Mouse (Mus musculus): ENCODE measurements around the gene Gm39566. TPM values are rescaled to one million over a fixed set of nuclear protein-coding genes. Genes with fewer than 3 reads are reported as not detected.

Gene Gm39566
- polyA plus RNA-seq, 1 experiment from 2014 or later = not detected

- H3K27ac ChIP-seq (ENCODE audit: low read length) = peak overlapping the region; percentile 18; the same call in 1 of the 2 replicates
- peaks cover 34% of the 10 kb centered on the region for H3K36me3 ChIP-seq (ENCODE audit: control insufficient read depth, insufficient read depth, low read length)
- peaks cover 16% of the 10 kb centered on the region for H3K4me1 ChIP-seq (replicated peaks; ENCODE audit: control insufficient read depth, insufficient read depth, low read length)
- H3K9ac ChIP-seq (ENCODE audit: low read length) = no peak overlapping the region
- no peak overlapping the region for H3K4me2 ChIP-seq (ENCODE audit: low read depth, low read length)
- H3K4me3 ChIP-seq (ENCODE audit: low read length) = no peak overlapping the region
- ATAC-seq (ENCODE audit: low read depth) = no peak
- H3K27me3 ChIP-seq (ENCODE audit: control insufficient read depth, insufficient read depth, low read depth, low read length) = no peaks in the 10 kb centered on the region
- H3K9me3 ChIP-seq (ENCODE audit: control insufficient read depth, low read length) = no peaks in the 10 kb centered on the region
- WGBS = 72% methylated on average over 9 of the region's 9 CpGs
Observed at GRCm38 (mm10) chr11:69849128-69849527, 34.0 kb upstream of the Gm39566 start.

- no peak for ATAC-seq (ENCODE audit: low read depth)
- H3K27me3 ChIP-seq (ENCODE audit: control insufficient read depth, insufficient read depth, low read depth, low read length) = no peaks in the 10 kb centered on the region
- peak overlapping the region; percentile 96 for H3K4me2 ChIP-seq (ENCODE audit: low read depth, low read length)
- no peaks in the 10 kb centered on the region for H3K9me3 ChIP-seq (ENCODE audit: control insufficient read depth, low read length)
- peaks cover 16% of the 10 kb centered on the region for H3K4me1 ChIP-seq (replicated peaks; ENCODE audit: control insufficient read depth, insufficient read depth, low read length)
- H3K4me3 ChIP-seq (ENCODE audit: low read length) = no peak overlapping the region; the same call in 1 of the 2 replicates
- WGBS = 92% methylated on average over 6 of the region's 6 CpGs
- H3K36me3 ChIP-seq (ENCODE audit: control insufficient read depth, insufficient read depth, low read length) = peaks cover 34% of the 10 kb centered on the region
- no peak overlapping the region for H3K27ac ChIP-seq (ENCODE audit: low read length)
- H3K9ac ChIP-seq (ENCODE audit: low read length) = no peak overlapping the region
Observed at GRCm38 (mm10) chr11:69848021-69848420, 32.9 kb upstream of the Gm39566 start.

GRCm38 (mm10) chr11:69846738-69847688, 31.9 kb upstream of the Gm39566 start:
- peak overlapping the region; percentile 98 for H3K27ac ChIP-seq (ENCODE audit: low read length)
- peak; percentile 58 for ATAC-seq (ENCODE audit: low read depth)
- H3K9me3 ChIP-seq (ENCODE audit: control insufficient read depth, low read length) = no peaks in the 10 kb centered on the region
- H3K4me3 ChIP-seq (ENCODE audit: low read length) = peak overlapping the region; percentile 89
- WGBS = 9% methylated on average over 35 of the region's 37 CpGs
- H3K9ac ChIP-seq (ENCODE audit: low read length) = peak overlapping the region; percentile 80
- peak overlapping the region; percentile 96 for H3K4me2 ChIP-seq (ENCODE audit: low read depth, low read length)
- H3K4me1 ChIP-seq (replicated peaks; ENCODE audit: control insufficient read depth, insufficient read depth, low read length) = peaks cover 16% of the 10 kb centered on the region
- no peaks in the 10 kb centered on the region for H3K27me3 ChIP-seq (ENCODE audit: control insufficient read depth, insufficient read depth, low read depth, low read length)
- peaks cover 33% of the 10 kb centered on the region for H3K36me3 ChIP-seq (ENCODE audit: control insufficient read depth, insufficient read depth, low read length)

GRCm38 (mm10) chr11:69846198-69846680, 31.1 kb upstream of the Gm39566 start, which contains the start of gene Plscr3:
Gene Plscr3, plus strand, starts transcription at chr11:69846376.
- ATAC-seq (ENCODE audit: low read depth) = peak; percentile 97
- no peaks in the 10 kb centered on the region for H3K9me3 ChIP-seq (ENCODE audit: control insufficient read depth, low read length)
- peak within 1 kb of the TSS; percentile 96 for H3K4me2 ChIP-seq (ENCODE audit: low read depth, low read length)
- under 1% methylated on average over 35 of the region's 38 CpGs for WGBS
- no peaks in the 10 kb centered on the region for H3K27me3 ChIP-seq (ENCODE audit: control insufficient read depth, insufficient read depth, low read depth, low read length)
- H3K27ac ChIP-seq (ENCODE audit: low read length) = peak within 1 kb of the TSS; percentile 98
- H3K4me3 ChIP-seq (ENCODE audit: low read length) = peak within 1 kb of the TSS; percentile 89
- H3K9ac ChIP-seq (ENCODE audit: low read length) = peak within 1 kb of the TSS; percentile 80
- peaks cover 16% of the 10 kb centered on the region for H3K4me1 ChIP-seq (replicated peaks; ENCODE audit: control insufficient read depth, insufficient read depth, low read length)
- H3K36me3 ChIP-seq (ENCODE audit: control insufficient read depth, insufficient read depth, low read length) = peaks cover 25% of the 10 kb centered on the region

GRCm38 (mm10) chr11:69838714-69839104, 23.6 kb upstream of the Gm39566 start:
- peak overlapping the region; percentile 74 for H3K9ac ChIP-seq (ENCODE audit: low read length)
- 1% methylated on average over 7 of the region's 7 CpGs for WGBS

GRCm38 (mm10) chr11:69837952-69838713, 23.0 kb upstream of the Gm39566 start, which contains the start of gene Tmem256:
Gene Tmem256, plus strand, starts transcription at chr11:69838514.
- peak; percentile 93 for ATAC-seq (ENCODE audit: low read depth)
- Histone ChIP-seq H3K4me2 (ENCODE audit: low read depth, low read length) (peak within 1 kb of the TSS; percentile 98), H3K27ac (ENCODE audit: low read length) (peak within 1 kb of the TSS; percentile 75), H3K4me3 (ENCODE audit: low read length) (peak within 1 kb of the TSS; percentile 62), H3K9me3 (ENCODE audit: control insufficient read depth, low read length) (no peaks in the 10 kb centered on the region), H3K9ac (ENCODE audit: low read length) (peak within 1 kb of the TSS; percentile 81), H3K36me3 (ENCODE audit: control insufficient read depth, insufficient read depth, low read length) (peaks cover 2% of the 10 kb centered on the region; the same call in 1 of the 2 replicates), H3K27me3 (ENCODE audit: control insufficient read depth, insufficient read depth, low read depth, low read length) (peaks cover 15% of the 10 kb centered on the region), H3K4me1 (replicated peaks; ENCODE audit: control insufficient read depth, insufficient read depth, low read length) (peaks cover 40% of the 10 kb centered on the region)
- under 1% methylated on average over 34 of the region's 34 CpGs for WGBS

More at GRCm38 (mm10) chr11:69838714-69839104, 23.6 kb upstream of the Gm39566 start:
- H3K9me3 ChIP-seq (ENCODE audit: control insufficient read depth, low read length) = no peaks in the 10 kb centered on the region
- H3K27me3 ChIP-seq (ENCODE audit: control insufficient read depth, insufficient read depth, low read depth, low read length) = peaks cover 11% of the 10 kb centered on the region
- H3K4me3 ChIP-seq (ENCODE audit: low read length) = peak overlapping the region; percentile 62
- peak overlapping the region; percentile 75 for H3K27ac ChIP-seq (ENCODE audit: low read length)
- H3K36me3 ChIP-seq (ENCODE audit: control insufficient read depth, insufficient read depth, low read length) = no peaks in the 10 kb centered on the region
- peak overlapping the region; percentile 98 for H3K4me2 ChIP-seq (ENCODE audit: low read depth, low read length)
- ATAC-seq (ENCODE audit: low read depth) = no peak
- H3K4me1 ChIP-seq (replicated peaks; ENCODE audit: control insufficient read depth, insufficient read depth, low read length) = peaks cover 37% of the 10 kb centered on the region

GRCm38 (mm10) chr11:69837604-69837951, 22.5 kb upstream of the Gm39566 start, which contains the start of gene Nlgn2:
Gene Nlgn2, minus strand, starts transcription at chr11:69837784.
- H3K27me3 ChIP-seq (ENCODE audit: control insufficient read depth, insufficient read depth, low read depth, low read length) = peaks cover 15% of the 10 kb centered on the region
- 1% methylated on average over 16 of the region's 32 CpGs for WGBS
- ATAC-seq (ENCODE audit: low read depth) = peak; percentile 75
- H3K27ac ChIP-seq (ENCODE audit: low read length) = peak within 1 kb of the TSS; percentile 75
- H3K9ac ChIP-seq (ENCODE audit: low read length) = peak within 1 kb of the TSS; percentile 81
- peaks cover 2% of the 10 kb centered on the region; the same call in 1 of the 2 replicates for H3K36me3 ChIP-seq (ENCODE audit: control insufficient read depth, insufficient read depth, low read length)
- peaks cover 40% of the 10 kb centered on the region for H3K4me1 ChIP-seq (replicated peaks; ENCODE audit: control insufficient read depth, insufficient read depth, low read length)
- H3K4me3 ChIP-seq (ENCODE audit: low read length) = peak within 1 kb of the TSS; percentile 62
- H3K9me3 ChIP-seq (ENCODE audit: control insufficient read depth, low read length) = no peaks in the 10 kb centered on the region
- peak within 1 kb of the TSS; percentile 98 for H3K4me2 ChIP-seq (ENCODE audit: low read depth, low read length)

- Histone ChIP-seq H3K36me3 (ENCODE audit: control insufficient read depth, insufficient read depth, low read length) (peaks cover 2% of the 10 kb centered on the region; the same call in 1 of the 2 replicates), H3K4me3 (ENCODE audit: low read length) (peak overlapping the region; percentile 62), H3K9me3 (ENCODE audit: control insufficient read depth, low read length) (no peaks in the 10 kb centered on the region), H3K4me2 (ENCODE audit: low read depth, low read length) (peak overlapping the region; percentile 98), H3K27me3 (ENCODE audit: control insufficient read depth, insufficient read depth, low read depth, low read length) (peaks cover 15% of the 10 kb centered on the region), H3K9ac (ENCODE audit: low read length) (peak overlapping the region; percentile 81), H3K4me1 (replicated peaks; ENCODE audit: control insufficient read depth, insufficient read depth, low read length) (peaks cover 40% of the 10 kb centered on the region), H3K27ac (ENCODE audit: low read length) (peak overlapping the region; percentile 75)
- 0 out of 2 replicates have a peak, but pooled peaks have one; percentile 0 for ATAC-seq (ENCODE audit: low read depth)
- whole genome bisulfite sequencing = 2% methylated on average over 44 of the region's 52 CpGs
Observed at GRCm38 (mm10) chr11:69836703-69837576, 21.8 kb upstream of the Gm39566 start.

Data from lung, embryonic 16.5 days (tissue).